Mouse (Mus musculus) G1E (cell line): ENCODE results near the gene Yipf3. TPM values are rescaled to one million over a fixed set of nuclear protein-coding genes. Genes with fewer than 3 reads are reported as not detected.

Experiments
- ATAC-seq: 2 replicates; pipeline ENCODE4 v1.8.0; 2016; ENCODE audit warnings: mild to moderate bottlenecking; ENCODE audit not compliant: insufficient number of reproducible peaks, poor library complexity, low FRiP score, severe bottlenecking; ENCODE audit errors: extremely low read depth
- DNase-seq: peaks from one replicate; pipeline ENCODE4 v3.0.0; 2012; ENCODE audit warnings: low spot score
- H3K27me3 ChIP-seq: 2 replicates; pipeline ENCODE4 v1.6.1; 2012; ENCODE audit warnings: mild to moderate bottlenecking, low read length, inconsistent platforms; ENCODE audit not compliant: insufficient read depth
- H3K36me3 ChIP-seq: replicated peaks from 2 replicates; pipeline ENCODE3; 2012; ENCODE audit warnings: mild to moderate bottlenecking, inconsistent platforms
- H3K4me1 ChIP-seq: 2 replicates; pipeline ENCODE4 v1.6.1; 2012; ENCODE audit warnings: low read depth, low read length, inconsistent platforms, mixed read lengths; ENCODE audit not compliant: insufficient read depth
- H3K4me3 ChIP-seq: 2 replicates; pipeline ENCODE4 v1.5.1; 2012; ENCODE audit warnings: low read depth, mild to moderate bottlenecking, inconsistent platforms, low read length, moderate library complexity, mixed read lengths
- H3K9me3 ChIP-seq: replicated peaks from 2 replicates; pipeline ENCODE4 v1.6.1; 2012; ENCODE audit warnings: inconsistent platforms
- CTCF ChIP-seq: IDR thresholded peaks from 2 replicates; pipeline ENCODE4 v1.5.1; 2012; ENCODE audit warnings: low read depth, low read length, inconsistent platforms, mixed read lengths
- GATA1 ChIP-seq: IDR thresholded peaks from 2 replicates; pipeline ENCODE4 v1.6.1; 2012; ENCODE audit warnings: borderline replicate concordance, low read length, inconsistent platforms, mixed read lengths
- GATA2 ChIP-seq: IDR thresholded peaks from 2 replicates; pipeline ENCODE4 v1.6.1; 2012; ENCODE audit warnings: low read depth, low read length, inconsistent platforms, borderline replicate concordance
- POLR2AphosphoS5 ChIP-seq: IDR thresholded peaks from 2 replicates; pipeline ENCODE4 v1.6.1; 2012; ENCODE audit warnings: low read depth, low read length, inconsistent platforms; ENCODE audit not compliant: insufficient replicate concordance
- TAL1 ChIP-seq: conservative IDR thresholded peaks from 2 replicates; pipeline ENCODE4 v1.6.1; 2012; ENCODE audit warnings: low read depth, low read length, inconsistent platforms, mixed read lengths
- polyA plus RNA-seq: library from polyadenylated mRNA; stranded (reverse); fragments of >175 nt; gene quantifications from 2 replicates; pipeline ENCODE4 v1.2.3, GENCODE M21; 2012
- total RNA-seq, 2 experiments: library from RNA; stranded (forward) in 1 of 2; stranded (reverse) in 1 of 2; fragments of 200-1000 nt in 1 of 2; fragments of >200 nt in 1 of 2; fragmentation: Nextera tagmentation in 1 of 2; gene quantifications; 2 replicates each; pipeline ENCODE4 v1.2.3; 2014 to 2017

Gene Yipf3
- total and polyA plus RNA-seq, 3 experiments, result 28.1 to 72.4 (median 31.3) TPM

DNA sequence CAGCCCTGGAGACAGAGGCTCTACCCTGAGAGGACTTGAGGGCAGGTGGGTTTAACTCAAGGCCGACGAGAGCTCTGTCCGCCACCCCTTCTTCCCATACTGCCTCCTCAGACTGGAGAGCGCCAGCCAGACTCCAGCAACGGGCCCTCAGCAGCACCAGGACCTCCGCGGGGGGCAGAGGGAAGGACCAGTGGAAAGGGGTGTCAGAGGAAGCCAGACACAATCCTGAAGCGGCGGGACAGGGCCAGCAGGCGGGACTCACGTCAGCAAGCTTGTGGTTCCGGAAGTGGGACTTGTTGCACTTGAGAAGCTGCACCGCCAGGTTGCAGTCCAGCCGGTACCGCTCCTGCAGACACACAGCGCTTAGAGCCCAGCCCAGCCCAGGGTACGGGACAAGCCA lies 11.8 kb downstream of the Yipf3 start:
- H3K9me3 ChIP-seq, result no peaks in the 10 kb centered on the region
- peaks cover 25% of the 10 kb centered on the region for H3K4me1 ChIP-seq
- H3K4me3 ChIP-seq, result no peak overlapping the region
- ATAC-seq (no peak), DNase-seq (no peak)
- TF ChIP-seq GATA1 (no peak), CTCF (no peak), POLR2AphosphoS5 (no peak), TAL1 (no peak)
- peaks cover 94% of the 10 kb centered on the region for H3K36me3 ChIP-seq
- H3K27me3 ChIP-seq, result peaks cover 2% of the 10 kb centered on the region; the same call in 1 of the 2 replicates

DNA sequence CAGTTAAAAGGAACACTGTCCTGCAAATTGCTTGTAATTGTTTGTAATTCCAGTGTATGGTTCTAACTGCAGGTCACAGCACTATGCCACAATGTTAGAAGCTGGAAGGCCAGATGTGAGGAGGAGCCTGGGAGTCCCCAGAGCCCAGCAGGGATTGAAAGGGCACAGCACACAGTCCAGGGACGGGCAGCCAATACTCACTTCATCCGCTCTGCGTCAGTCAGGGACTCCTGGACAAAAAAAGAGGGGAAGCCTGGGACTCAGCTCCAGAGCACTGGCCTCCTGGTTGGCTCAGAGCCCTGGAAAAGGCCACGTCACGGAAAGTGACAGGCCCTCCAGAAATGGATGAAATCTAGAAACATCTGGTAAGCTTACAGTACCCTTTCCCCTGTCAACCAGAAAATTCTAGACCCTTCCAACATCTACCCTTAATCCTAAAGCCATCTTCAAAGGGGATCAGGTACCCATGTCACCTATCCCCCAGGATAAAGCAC lies 14.4 kb downstream of the Yipf3 start:
- TF ChIP-seq TAL1 (no peak), GATA2 (no peak), GATA1 (no peak), POLR2AphosphoS5 (no peak), CTCF (no peak)
- Histone ChIP-seq H3K4me3 (no peak overlapping the region), H3K9me3 (no peaks in the 10 kb centered on the region), H3K4me1 (peaks cover 28% of the 10 kb centered on the region), H3K27me3 (no peaks in the 10 kb centered on the region), H3K36me3 (peaks cover 100% of the 10 kb centered on the region)
- DNase-seq, result no peak
- ATAC-seq, result no peak

DNA sequence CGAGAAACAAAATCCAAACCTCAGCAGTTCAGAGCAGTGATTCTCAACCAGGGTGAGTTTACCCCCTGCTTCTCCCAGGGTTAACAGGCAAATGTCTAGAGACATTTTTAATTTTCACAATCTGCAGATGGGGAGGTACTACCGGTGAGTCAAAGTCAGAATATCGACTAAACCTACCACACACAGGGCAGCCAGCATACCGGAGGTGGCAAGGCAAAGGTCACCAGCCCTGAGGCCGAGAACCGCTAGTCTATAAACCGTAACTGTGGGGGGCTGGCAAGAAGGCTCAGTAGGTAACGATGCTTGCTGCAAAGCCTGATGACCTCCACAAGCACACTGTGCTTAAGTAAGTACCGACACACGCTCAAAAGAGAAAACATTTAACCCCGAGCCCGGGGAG lies 17.6 kb downstream of the Yipf3 start:
- H3K9me3 ChIP-seq, result no peaks in the 10 kb centered on the region
- H3K27me3 ChIP-seq, result no peaks in the 10 kb centered on the region
- TF ChIP-seq POLR2AphosphoS5, result no peak
- no peak for TF ChIP-seq GATA1
- TF ChIP-seq GATA2, result no peak
- TF ChIP-seq CTCF, result no peak
- TF ChIP-seq TAL1, result no peak
- H3K4me1 ChIP-seq, result peaks cover 28% of the 10 kb centered on the region
- H3K4me3 ChIP-seq, result no peak overlapping the region
- no peak for ATAC-seq
- DNase-seq, result no peak
- peaks cover 99% of the 10 kb centered on the region for H3K36me3 ChIP-seq

DNA sequence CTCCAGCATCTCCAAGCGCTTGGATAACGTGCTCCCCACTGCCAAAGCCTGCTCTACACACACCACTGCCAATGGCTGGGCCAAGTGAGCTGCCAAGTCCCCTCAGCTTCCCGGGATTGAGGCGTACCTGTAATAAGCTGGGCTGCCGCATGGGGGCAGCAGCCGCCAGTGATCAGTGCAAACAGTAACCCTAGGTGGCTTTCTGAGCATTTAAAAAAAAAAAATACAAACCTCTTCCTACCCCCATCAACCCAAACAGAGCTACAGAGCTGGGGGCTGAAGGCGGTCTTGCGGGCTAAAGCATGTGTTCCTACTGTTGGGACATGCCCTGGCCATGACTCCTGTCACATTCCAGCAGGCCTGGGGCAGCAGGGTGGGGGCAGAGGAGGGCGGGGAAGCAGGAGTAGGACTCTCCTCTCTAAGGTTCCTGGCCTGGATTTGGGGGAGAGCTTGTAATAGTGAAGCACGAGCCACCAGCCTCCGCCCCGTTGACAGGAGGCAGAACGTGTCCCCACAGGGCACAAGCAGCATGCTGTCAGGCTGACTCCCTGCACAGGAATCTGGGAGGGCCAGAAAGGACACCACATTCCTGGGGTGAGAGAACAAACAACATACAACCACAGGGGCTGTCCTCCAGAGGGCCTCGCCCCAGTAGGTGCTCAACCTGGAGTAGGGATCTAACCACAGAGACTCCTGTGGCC lies 18.2 kb downstream of the Yipf3 start:
- ATAC-seq (peak; percentile 40), DNase-seq (peak; percentile 63)

DNA sequence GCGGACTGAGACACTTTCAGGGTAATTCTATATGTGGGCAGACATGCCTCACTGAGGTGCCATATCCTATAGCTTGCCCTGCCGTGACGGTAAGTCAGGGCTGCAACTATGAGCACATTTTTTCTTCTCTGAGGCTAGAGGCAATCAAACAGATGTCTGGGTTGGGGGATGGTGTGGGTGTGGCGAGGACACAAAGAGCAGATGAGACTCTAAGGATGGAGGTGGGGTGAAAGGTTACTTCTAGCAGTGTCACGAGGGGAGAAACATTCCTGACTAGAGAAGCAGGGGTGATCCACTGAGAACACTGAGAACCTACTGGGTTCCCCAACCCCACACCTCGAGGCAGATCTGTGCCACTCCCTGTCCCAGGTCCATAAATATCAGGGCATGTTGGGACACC lies 19.1 kb downstream of the Yipf3 start:
- no peaks in the 10 kb centered on the region for H3K27me3 ChIP-seq
- no peak for DNase-seq
- H3K4me3 ChIP-seq, result no peak overlapping the region
- ATAC-seq, result no peak
- H3K4me1 ChIP-seq, result peaks cover 21% of the 10 kb centered on the region
- H3K9me3 ChIP-seq, result no peaks in the 10 kb centered on the region
- TF ChIP-seq GATA2 (no peak), TAL1 (no peak), POLR2AphosphoS5 (no peak), CTCF (no peak), GATA1 (no peak)
- peaks cover 99% of the 10 kb centered on the region for H3K36me3 ChIP-seq

More for the DNA sequence above, 18.2 kb downstream of the Yipf3 start:
- no peaks in the 10 kb centered on the region for H3K27me3 ChIP-seq
- H3K4me1 ChIP-seq, result peaks cover 22% of the 10 kb centered on the region
- H3K4me3 ChIP-seq, result no peak overlapping the region
- H3K36me3 ChIP-seq, result peaks cover 99% of the 10 kb centered on the region
- H3K9me3 ChIP-seq, result no peaks in the 10 kb centered on the region
- peak; percentile 73 for TF ChIP-seq CTCF
- no peak for TF ChIP-seq GATA1
- no peak for TF ChIP-seq POLR2AphosphoS5
- TF ChIP-seq TAL1, result no peak
- TF ChIP-seq GATA2, result no peak

DNA sequence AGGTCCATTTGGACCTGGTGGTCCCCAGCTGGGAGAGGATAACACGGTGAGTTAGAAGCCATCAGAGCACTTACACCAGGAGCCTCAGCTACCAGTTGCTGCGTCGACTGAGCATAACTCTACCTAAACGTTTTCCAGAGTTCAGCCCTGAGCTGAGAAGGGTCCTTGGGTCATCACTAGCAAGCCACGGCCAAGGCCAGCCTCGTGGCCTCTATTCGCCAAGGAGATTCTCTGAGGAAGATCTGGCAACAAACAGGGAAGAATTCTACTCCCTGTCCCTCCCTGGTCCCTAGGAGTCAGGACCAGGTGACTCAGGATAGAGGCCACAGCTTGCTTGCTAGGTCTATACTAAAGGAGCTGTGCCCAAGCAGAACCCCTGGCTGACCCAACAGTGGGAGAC lies 19.6 kb downstream of the Yipf3 start:
- peaks cover 99% of the 10 kb centered on the region for H3K36me3 ChIP-seq
- no peak for DNase-seq
- H3K9me3 ChIP-seq, result no peaks in the 10 kb centered on the region
- no peaks in the 10 kb centered on the region for H3K27me3 ChIP-seq
- H3K4me3 ChIP-seq, result no peak overlapping the region
- TF ChIP-seq GATA2, result no peak
- no peak for TF ChIP-seq POLR2AphosphoS5
- TF ChIP-seq CTCF, result no peak
- TF ChIP-seq GATA1, result no peak
- no peak for TF ChIP-seq TAL1
- peaks cover 21% of the 10 kb centered on the region for H3K4me1 ChIP-seq
- no peak for ATAC-seq
